ENCODE assay signal across 15 mouse cellular contexts in genomic region chr1:78021014-78021413, GRCm38 (mm10).
"Had no signal": no experiment of that assay in that cellular context is flagged by ENCODE, and none has a peak within 500 bp of the region (broad histone marks: within the 10 kb centered on the region; RNA-seq: fewer than 3 reads in every experiment).

No protein-coding gene starts in this region.

- H3K4me2 ChIP-seq: liver, embryonic 11.5 days; liver, embryonic 15.5 days had no signal

- H3K36me3 ChIP-seq: liver, embryonic 15.5 days; midbrain, embryonic 10.5 days; neural tube, embryonic 15.5 days had no signal

- H3K9ac ChIP-seq: liver, embryonic 15.5 days; neural tube, embryonic 15.5 days had no signal

- DNase-seq: kidney, postnatal 10 days; kidney, postnatal 4 days; lung, adult 2 months; lung, postnatal 4 days; midbrain, embryonic 14.5 days; right cerebral cortex, adult 18-20 months; thymus, postnatal 4 days had no signal

- H3K9me3 ChIP-seq: liver, embryonic 15.5 days; midbrain, embryonic 10.5 days; neural tube, embryonic 15.5 days had no signal

- H3K4me1 ChIP-seq: liver, embryonic 15.5 days had no signal

- H3K27ac ChIP-seq: layer of hippocampus, adult 2 months; liver, embryonic 15.5 days; midbrain, embryonic 10.5 days; neural tube, embryonic 15.5 days; stomach, postnatal 0 days had no signal

- H3K27me3 ChIP-seq: liver, embryonic 15.5 days had no signal

- H3K4me3 ChIP-seq: layer of hippocampus, adult 2 months; liver, embryonic 15.5 days; midbrain, embryonic 10.5 days; myocyte; neural tube, embryonic 15.5 days had no signal

- ATAC-seq: lung, postnatal 0 days had no signal
